19 mouse cellular contexts compared by ENCODE assay signal in genomic region chr9:23653086-23653485, GRCm38 (mm10).
DNase-seq lines count a peak whose midpoint lies in the region; ATAC-seq and TF ChIP-seq lines count a peak whose summit lies in the region.
"Had no signal": no experiment of that assay in that cellular context is flagged by ENCODE, and none has a peak within 500 bp of the region (broad histone marks: within the 10 kb centered on the region; RNA-seq: fewer than 3 reads in every experiment).

No protein-coding gene starts in this region.

- H3K36me3 ChIP-seq in embryonic facial prominence, embryonic 14.5 days (ENCODE audit: control insufficient read depth, insufficient read depth, low read length), result no peaks in the 10 kb centered on the region
- no peaks in the 10 kb centered on the region for H3K36me3 ChIP-seq in embryonic facial prominence, embryonic 10.5 days (replicated peaks)
- no peaks in the 10 kb centered on the region for H3K36me3 ChIP-seq in lung, embryonic 14.5 days (ENCODE audit: insufficient read depth)
- no peaks in the 10 kb centered on the region for H3K36me3 ChIP-seq in limb, embryonic 15.5 days
- H3K36me3 ChIP-seq in stomach, postnatal 0 days (ENCODE audit: control insufficient read depth, insufficient read depth, low read length), result no peaks in the 10 kb centered on the region
- H3K36me3 ChIP-seq: forebrain, embryonic 15.5 days; G1E; heart, embryonic 13.5 days; hindbrain, embryonic 12.5 days had no signal

- H3K9ac ChIP-seq in embryonic facial prominence, embryonic 14.5 days (ENCODE audit: low read depth, low read length), result no peak overlapping the region
- no peak overlapping the region for H3K9ac ChIP-seq in lung, embryonic 14.5 days
- no peak overlapping the region for H3K9ac ChIP-seq in limb, embryonic 15.5 days
- H3K9ac ChIP-seq in stomach, postnatal 0 days (ENCODE audit: low read length), result no peak overlapping the region
- H3K9ac ChIP-seq: forebrain, embryonic 15.5 days; heart, embryonic 13.5 days; hindbrain, embryonic 12.5 days had no signal

- no peaks in the 10 kb centered on the region for H3K27me3 ChIP-seq in embryonic facial prominence, embryonic 14.5 days (replicated peaks; ENCODE audit: control insufficient read depth, insufficient read depth, low read length)
- H3K27me3 ChIP-seq in embryonic facial prominence, embryonic 10.5 days (replicated peaks; ENCODE audit: low read depth, poor library complexity, severe bottlenecking), result no peaks in the 10 kb centered on the region
- no peaks in the 10 kb centered on the region for H3K27me3 ChIP-seq in lung, embryonic 14.5 days (ENCODE audit: insufficient read depth, low read length)
- no peaks in the 10 kb centered on the region for H3K27me3 ChIP-seq in limb, embryonic 15.5 days
- H3K27me3 ChIP-seq in stomach, postnatal 0 days (ENCODE audit: control insufficient read depth, insufficient read depth, low read length), result no peaks in the 10 kb centered on the region
- H3K27me3 ChIP-seq: forebrain, embryonic 15.5 days; heart, embryonic 13.5 days; hindbrain, embryonic 12.5 days had no signal

- peak; percentile 62; the same call in 1 of the 2 replicates for ATAC-seq in embryonic facial prominence, embryonic 14.5 days (ENCODE audit: low read depth)
- peak; percentile 41; the same call in 1 of the 2 replicates for ATAC-seq in lung, embryonic 14.5 days (ENCODE audit: insufficient read depth)
- ATAC-seq in limb, embryonic 15.5 days (ENCODE audit: insufficient number of reproducible peaks, low FRiP score, low TSS enrichment, low read depth), result peak; percentile 44; the same call in 1 of the 2 replicates
- ATAC-seq in stomach, postnatal 0 days (ENCODE audit: low FRiP score, low TSS enrichment), result peak; percentile 76
- no peak for ATAC-seq in activated CD4-positive, CD25-positive, alpha-beta regulatory T cell, adult 4 months
- ATAC-seq: CD4-positive, CD25-positive, alpha-beta regulatory T cell, adult 4 months; forebrain, embryonic 15.5 days; hindbrain, embryonic 16.5 days had no signal

- no peaks in the 10 kb centered on the region for H3K4me1 ChIP-seq in embryonic facial prominence, embryonic 14.5 days (ENCODE audit: control insufficient read depth, insufficient read depth, low read length)
- H3K4me1 ChIP-seq in embryonic facial prominence, embryonic 10.5 days, result no peaks in the 10 kb centered on the region
- no peaks in the 10 kb centered on the region for H3K4me1 ChIP-seq in lung, embryonic 14.5 days (ENCODE audit: insufficient read depth)
- peaks cover 3% of the 10 kb centered on the region; the same call in 1 of the 2 replicates for H3K4me1 ChIP-seq in limb, embryonic 15.5 days
- no peaks in the 10 kb centered on the region; the same call in 1 of the 2 replicates for H3K4me1 ChIP-seq in stomach, postnatal 0 days (replicated peaks; ENCODE audit: control insufficient read depth, insufficient read depth)
- H3K4me1 ChIP-seq: forebrain, embryonic 15.5 days; hindbrain, embryonic 12.5 days had no signal

- WGBS in embryonic facial prominence, embryonic 14.5 days, result 45% methylated on average over 2 of the region's 2 CpGs
- WGBS in embryonic facial prominence, embryonic 10.5 days, result 71% methylated on average over 2 of the region's 2 CpGs
- WGBS in lung, embryonic 14.5 days, result 48% methylated on average over 2 of the region's 2 CpGs
- 57% methylated on average over 2 of the region's 2 CpGs for WGBS in limb, embryonic 15.5 days
- WGBS in stomach, postnatal 0 days, result 34% methylated on average over 2 of the region's 2 CpGs

- H3K9me3 ChIP-seq in embryonic facial prominence, embryonic 14.5 days (ENCODE audit: control insufficient read depth, low read length), result no peaks in the 10 kb centered on the region
- H3K9me3 ChIP-seq in embryonic facial prominence, embryonic 10.5 days, result no peaks in the 10 kb centered on the region
- no peaks in the 10 kb centered on the region for H3K9me3 ChIP-seq in lung, embryonic 14.5 days (ENCODE audit: low read depth, low read length)
- H3K9me3 ChIP-seq in limb, embryonic 15.5 days, result no peaks in the 10 kb centered on the region
- no peaks in the 10 kb centered on the region for H3K9me3 ChIP-seq in stomach, postnatal 0 days (ENCODE audit: control insufficient read depth, low read length)
- H3K9me3 ChIP-seq: forebrain, embryonic 15.5 days; G1E; heart, embryonic 13.5 days; hindbrain, embryonic 12.5 days had no signal

- no peak for TF ChIP-seq CTCF in lung, embryonic 14.5 days (IDR thresholded peaks at IDR 0.05; ENCODE audit: low read depth)
- no peak for TF ChIP-seq CTCF in stomach, postnatal 0 days (IDR thresholded peaks at IDR 0.05; ENCODE audit: low read depth)

- H3K4me3 ChIP-seq in embryonic facial prominence, embryonic 14.5 days (ENCODE audit: low read depth, low read length), result no peak overlapping the region
- no peak overlapping the region for H3K4me3 ChIP-seq in embryonic facial prominence, embryonic 10.5 days
- H3K4me3 ChIP-seq in lung, embryonic 14.5 days (ENCODE audit: low read depth, low read length), result no peak overlapping the region
- H3K4me3 ChIP-seq in limb, embryonic 15.5 days, result no peak overlapping the region
- no peak overlapping the region for H3K4me3 ChIP-seq in stomach, postnatal 0 days (ENCODE audit: low read depth, low read length)
- H3K4me3 ChIP-seq: forebrain, embryonic 15.5 days; heart, embryonic 13.5 days; hindbrain, embryonic 12.5 days had no signal

- H3K27ac ChIP-seq in embryonic facial prominence, embryonic 14.5 days (replicated peaks; ENCODE audit: low read depth, low read length), result no peak overlapping the region
- no peak overlapping the region for H3K27ac ChIP-seq in embryonic facial prominence, embryonic 10.5 days (replicated peaks)
- H3K27ac ChIP-seq in lung, embryonic 14.5 days (ENCODE audit: low read depth), result no peak overlapping the region
- no peak overlapping the region; the same call in 1 of the 2 replicates for H3K27ac ChIP-seq in limb, embryonic 15.5 days
- H3K27ac ChIP-seq in stomach, postnatal 0 days (replicated peaks), result no peak overlapping the region
- H3K27ac ChIP-seq: forebrain, embryonic 15.5 days; heart, embryonic 13.5 days; hindbrain, embryonic 12.5 days had no signal

- no peak for DNase-seq in embryonic facial prominence, embryonic 14.5 days (ENCODE audit: low spot score)
- DNase-seq in embryonic facial prominence, embryonic 10.5 days (ENCODE audit: low spot score), result no peak
- DNase-seq in lung, embryonic 14.5 days, result no peak
- DNase-seq in lung, postnatal 25 days (ENCODE audit: low spot score), result no peak
- no peak for DNase-seq in stomach, postnatal 0 days (ENCODE audit: low spot score)
- DNase-seq: adrenal gland, postnatal 14 days; B cell, adult 2 months; cerebellum, adult 18-20 months; gastrocnemius, postnatal 36 days; heart, adult 11 months; heart, postnatal 36 days had no signal

- TF ChIP-seq EP300 in stomach, postnatal 0 days (optimal IDR thresholded peaks at IDR 0.05), result no peak

- no peak overlapping the region for H3K4me2 ChIP-seq in embryonic facial prominence, embryonic 14.5 days (ENCODE audit: low read depth, low read length)
- no peak overlapping the region for H3K4me2 ChIP-seq in lung, embryonic 14.5 days
- no peak overlapping the region for H3K4me2 ChIP-seq in limb, embryonic 15.5 days
- H3K4me2 ChIP-seq in stomach, postnatal 0 days (replicated peaks; ENCODE audit: low read depth), result no peak overlapping the region
- H3K4me2 ChIP-seq: forebrain, embryonic 15.5 days; heart, embryonic 13.5 days; hindbrain, embryonic 12.5 days had no signal
